Mouse (Mus musculus) lung, postnatal 36 days (tissue): Measurements from ENCODE around the gene Rab5if.
A peak's percentile ranks its signal among the peaks of the same experiment; 100 is the strongest.
"Not testable (repeated sequence)": the region's sequence is repeated elsewhere in the genome, so short reads cannot be mapped to it uniquely, and the experiment has no call there.

Experiments
- DNase-seq: peaks from one replicate; pipeline ENCODE4 v3.0.0; 2022; ENCODE audit warnings: mixed read lengths

Gene Rab5if

GRCm38 (mm10) chr2:156892821-156893220 lies 29.9 kb downstream of the Rab5if start:
- DNase-seq: no peak

GRCm38 (mm10) chr2:156894496-156895265 lies 31.8 kb downstream of the Rab5if start:
- no peak for DNase-seq

GRCm38 (mm10) chr2:156896384-156896914 lies 33.5 kb downstream of the Rab5if start:
- no peak for DNase-seq

- DNase-seq: no peak
These were observed 34.1 kb downstream of the Rab5if start for GRCm38 (mm10) chr2:156897034-156897433.

GRCm38 (mm10) chr2:156898374-156898773 lies 35.4 kb downstream of the Rab5if start:
- DNase-seq: no peak

GRCm38 (mm10) chr2:156899184-156899583 lies 36.3 kb downstream of the Rab5if start:
- no peak for DNase-seq

- no peak for DNase-seq
These were observed 38.4 kb downstream of the Rab5if start for GRCm38 (mm10) chr2:156901344-156901743.

- DNase-seq: no peak
These were observed 39.0 kb downstream of the Rab5if start for GRCm38 (mm10) chr2:156901883-156902282.

GRCm38 (mm10) chr2:156902411-156902810 lies 39.5 kb downstream of the Rab5if start:
- not testable (repeated sequence) for DNase-seq

GRCm38 (mm10) chr2:156903367-156903766 lies 40.4 kb downstream of the Rab5if start:
- no peak for DNase-seq

GRCm38 (mm10) chr2:156904976-156905717 lies 42.2 kb downstream of the Rab5if start:
- DNase-seq: peak; percentile 86

GRCm38 (mm10) chr2:156905931-156906330 lies 43.0 kb downstream of the Rab5if start:
- DNase-seq: not testable (repeated sequence)

GRCm38 (mm10) chr2:156913191-156913590 lies 50.3 kb downstream of the Rab5if start:
- DNase-seq: no peak

- DNase-seq: no peak
These were observed 52.6 kb downstream of the Rab5if start for GRCm38 (mm10) chr2:156915559-156915958.

GRCm38 (mm10) chr2:156916419-156917125 lies 53.6 kb downstream of the Rab5if start:
- DNase-seq: no peak

GRCm38 (mm10) chr2:156918562-156918961 lies 55.6 kb downstream of the Rab5if start:
- no peak for DNase-seq

- DNase-seq: not testable (repeated sequence)
These were observed 56.3 kb downstream of the Rab5if start for GRCm38 (mm10) chr2:156919191-156919590.

GRCm38 (mm10) chr2:156919796-156920195 lies 56.9 kb downstream of the Rab5if start:
- DNase-seq: no peak

- DNase-seq: no peak
These were observed 60.1 kb downstream of the Rab5if start for GRCm38 (mm10) chr2:156923057-156923456.
